Mouse (Mus musculus) liver, embryonic 14.5 days (tissue): ENCODE measurements around the gene Olfr1264.

Source experiments
- CTCF ChIP-seq: IDR thresholded peaks from 2 replicates; pipeline ENCODE4 v1.5.1; 2016; ENCODE audit warnings: antibody characterized with exemption, low read depth, control low read depth
- EP300 ChIP-seq: IDR thresholded peaks from 2 replicates; pipeline ENCODE4 v1.6.1; 2016; ENCODE audit warnings: antibody characterized with exemption, low read depth

DNA sequence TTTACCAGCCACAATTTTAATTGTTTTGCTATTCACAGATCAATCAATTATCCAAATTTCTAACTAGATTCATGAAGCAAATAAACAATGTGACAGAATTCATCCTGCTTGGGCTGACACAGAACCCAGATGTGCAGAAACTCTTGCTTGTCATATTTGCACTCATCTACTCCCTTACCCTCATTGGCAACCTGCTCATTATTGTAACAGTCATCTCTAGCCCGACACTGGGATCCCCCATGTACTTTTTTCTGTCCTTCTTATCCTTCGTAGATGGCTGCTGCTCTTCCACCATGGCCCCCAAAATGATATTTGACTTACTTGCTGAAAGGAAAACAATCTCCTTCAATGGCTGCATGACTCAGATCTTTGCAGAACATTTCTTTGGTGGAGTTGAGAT lies 47.7 kb downstream of the Olfr1264 start:
- TF ChIP-seq CTCF (no peak), EP300 (no peak)
